Mouse (Mus musculus) heart, adult 2 months (tissue): ENCODE measurements at regions not wholly inside any gene's neighbourhood (a gene's known extent, or its start where the extent isn't known, plus 50 kb on each side); places are given as distances from the start of the nearest gene placed in this dataset.

Experiments
- DNase-seq, 2 experiments: peaks; one replicate each; pipeline ENCODE4 v3.0.0; 2021
- H3K27ac ChIP-seq: fragments of 200-600 bp; 2 replicates; pipeline ENCODE4 v1.8.1; 2022
- H3K27me3 ChIP-seq: fragments of 200-500 bp; 2 replicates; pipeline ENCODE4 v1.6.1; 2012; ENCODE audit warnings: mild to moderate bottlenecking, low read length, inconsistent platforms, mixed read lengths; ENCODE audit not compliant: control insufficient read depth, insufficient read depth
- H3K36me3 ChIP-seq: fragments of 200-500 bp; 2 replicates; pipeline ENCODE4 v1.6.1; 2012; ENCODE audit warnings: low read length, inconsistent platforms; ENCODE audit not compliant: control insufficient read depth, insufficient read depth
- H3K4me1 ChIP-seq: fragments of 200-500 bp; 2 replicates; pipeline ENCODE4 v1.6.1; 2011; ENCODE audit warnings: low read length; ENCODE audit not compliant: control insufficient read depth, insufficient read depth
- H3K4me3 ChIP-seq: fragments of 200-600 bp; 2 replicates; pipeline ENCODE4 v1.8.1; 2022
- H3K79me2 ChIP-seq: fragments of 200-500 bp; replicated peaks from 2 replicates; pipeline ENCODE4 v1.6.1; 2012; ENCODE audit warnings: mild to moderate bottlenecking, inconsistent platforms, low read length, moderate library complexity, mixed read lengths; ENCODE audit not compliant: control insufficient read depth, insufficient read depth
- H3K9ac ChIP-seq: fragments of 200-500 bp; 2 replicates; pipeline ENCODE4 v1.6.1; 2012; ENCODE audit warnings: low read depth, mild to moderate bottlenecking, control low read depth, inconsistent platforms, low read length, mixed read lengths
- CTCF ChIP-seq: fragments of 200-600 bp; IDR thresholded peaks from 2 replicates; pipeline ENCODE4 v1.8.1; 2022; ENCODE audit warnings: antibody characterized with exemption, mild to moderate bottlenecking, moderate library complexity
- EP300 ChIP-seq: fragments of 200-500 bp; IDR thresholded peaks from 2 replicates; pipeline ENCODE4 v1.6.1; 2011; ENCODE audit warnings: low read depth, low read length, control low read depth; ENCODE audit not compliant: insufficient read depth
- POLR2A ChIP-seq: fragments of 200-500 bp; IDR thresholded peaks from 2 replicates; pipeline ENCODE4 v1.6.1; 2011; ENCODE audit warnings: mild to moderate bottlenecking, low read depth, low read length, control low read depth; ENCODE audit not compliant: insufficient read depth
- WGBS: fragments of 180-500 bp; shearing (Covaris S2); methylation state at CpG from one replicate; pipeline ENCODE4 v1.1.7; 2018; 5-methylcytosine and 5-hydroxymethylcytosine counted together
- intact Hi-C: fragments of 180-260 bp; cut with DNase I; formaldehyde crosslinking; loops from one replicate; pipeline ENCODE4 v1.15.1; 2025

- DNase-seq, result no peak
- no peak overlapping the region for H3K9ac ChIP-seq
- no peak for TF ChIP-seq CTCF
- no peak for TF ChIP-seq EP300
- TF ChIP-seq POLR2A, result no peak
These were observed 104.1 kb downstream of the Cxcl12 start for GRCm38 (mm10) chr6:117272227-117272955.

DNA sequence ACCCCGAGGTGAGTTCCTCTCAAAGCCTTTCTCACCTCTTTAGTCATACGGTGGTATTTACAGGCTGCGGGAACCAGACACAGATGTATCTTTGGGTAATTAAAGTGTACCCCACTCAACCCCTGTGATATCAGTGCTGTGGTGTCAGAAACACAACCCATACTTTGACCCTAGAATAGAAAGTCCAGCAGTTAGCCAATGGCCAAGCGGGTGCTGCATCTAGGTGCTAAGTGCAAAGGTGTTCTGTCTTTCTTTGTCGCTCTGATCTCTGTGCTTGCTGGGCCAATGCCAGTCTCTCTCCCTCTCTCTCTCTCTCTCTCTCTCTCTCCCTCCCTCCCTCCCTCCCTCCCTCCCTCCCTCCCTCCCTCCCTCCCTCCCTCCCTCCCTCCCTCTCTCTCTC, 107.6 kb downstream of the Cxcl12 start:
- TF ChIP-seq POLR2A (no peak), CTCF (no peak), EP300 (no peak)
- H3K27ac ChIP-seq, result no peak overlapping the region
- no peak overlapping the region for H3K9ac ChIP-seq
- no peaks in the 10 kb centered on the region for H3K79me2 ChIP-seq
- intact Hi-C loops, result no loop called here
- no peaks in the 10 kb centered on the region for H3K36me3 ChIP-seq
- H3K4me1 ChIP-seq, result peaks cover 10% of the 10 kb centered on the region
- H3K4me3 ChIP-seq, result no peak overlapping the region
- H3K27me3 ChIP-seq, result no peaks in the 10 kb centered on the region
- 77% methylated on average over 5 of the region's 5 CpGs for WGBS
- no peak for DNase-seq

More at GRCm38 (mm10) chr6:117272227-117272955, 104.1 kb downstream of the Cxcl12 start:
- Histone ChIP-seq H3K27ac (no peak overlapping the region), H3K79me2 (no peaks in the 10 kb centered on the region), H3K4me1 (peaks cover 7% of the 10 kb centered on the region), H3K27me3 (no peaks in the 10 kb centered on the region), H3K4me3 (no peak overlapping the region), H3K36me3 (no peaks in the 10 kb centered on the region)
- WGBS, result 53% methylated on average over 9 of the region's 9 CpGs
- intact Hi-C loops, result no loop called here

DNA sequence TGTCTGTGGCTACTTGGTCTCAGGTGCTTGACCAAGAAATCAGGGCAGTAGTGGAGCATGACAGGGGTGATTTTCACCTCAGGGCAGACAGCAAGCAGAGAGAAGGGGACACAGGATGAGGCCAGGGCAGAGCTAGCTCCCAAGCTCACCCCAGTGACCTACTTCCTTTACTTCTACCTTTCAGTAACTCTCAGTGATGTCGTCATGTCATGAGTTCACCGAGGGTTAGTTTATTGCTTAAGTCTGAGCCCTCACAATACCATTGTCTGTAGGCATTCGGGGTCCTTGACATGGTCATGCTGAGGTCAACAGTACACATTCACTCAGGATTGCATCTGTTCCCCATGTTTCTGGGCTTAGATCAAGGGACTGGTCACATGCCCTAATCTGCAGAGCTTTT, 108.5 kb downstream of the Cxcl12 start:
- no peak overlapping the region for H3K9ac ChIP-seq
- H3K79me2 ChIP-seq, result no peaks in the 10 kb centered on the region
- H3K4me1 ChIP-seq, result peaks cover 10% of the 10 kb centered on the region
- intact Hi-C loops, result no loop called here
- no peak overlapping the region for H3K4me3 ChIP-seq
- H3K27me3 ChIP-seq, result no peaks in the 10 kb centered on the region
- no peak for DNase-seq
- no peak overlapping the region for H3K27ac ChIP-seq
- no peaks in the 10 kb centered on the region for H3K36me3 ChIP-seq
- TF ChIP-seq EP300, result no peak
- 71% methylated on average over 3 of the region's 3 CpGs for WGBS

DNA sequence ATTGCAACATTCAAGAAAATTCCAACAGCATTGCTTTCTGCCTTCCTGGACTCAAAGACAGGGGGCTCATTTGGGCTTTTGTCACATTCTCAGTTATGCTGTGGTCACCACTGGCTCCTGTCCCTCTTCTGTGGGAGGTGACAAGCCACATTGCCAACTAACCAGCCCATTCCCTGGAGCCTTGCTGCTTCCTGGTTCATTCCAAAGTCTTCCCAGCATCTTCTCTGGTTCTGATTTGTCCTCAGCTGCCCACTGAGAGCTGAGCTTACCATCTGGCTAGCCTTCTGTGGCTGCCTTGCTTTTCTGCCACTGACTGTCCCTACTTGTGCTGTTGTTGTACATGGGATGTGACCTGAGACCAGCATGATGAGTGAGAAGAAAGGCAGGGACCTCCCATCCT, 111.0 kb downstream of the Cxcl12 start:
- Histone ChIP-seq H3K27me3 (no peaks in the 10 kb centered on the region), H3K36me3 (no peaks in the 10 kb centered on the region), H3K79me2 (no peaks in the 10 kb centered on the region), H3K27ac (no peak overlapping the region), H3K4me3 (no peak overlapping the region), H3K9ac (no peak overlapping the region), H3K4me1 (peaks cover 3% of the 10 kb centered on the region; the same call in 1 of the 2 replicates)
- intact Hi-C loops, result no loop called here
- peak in 1 of 2 experiments; percentile 7 for DNase-seq
- TF ChIP-seq CTCF (peak; percentile 10; the same call in 1 of the 2 replicates), EP300 (no peak)

- no peaks in the 10 kb centered on the region for H3K27me3 ChIP-seq
- no peaks in the 10 kb centered on the region for H3K79me2 ChIP-seq
- no peak overlapping the region for H3K4me3 ChIP-seq
- 45% methylated on average over 14 of the region's 14 CpGs for WGBS
- H3K4me1 ChIP-seq, result peaks cover 3% of the 10 kb centered on the region; the same call in 1 of the 2 replicates
- no peak overlapping the region for H3K27ac ChIP-seq
- intact Hi-C loops, result no loop called here
- TF ChIP-seq POLR2A (no peak), CTCF (no peak), EP300 (no peak)
- no peak for DNase-seq
- no peaks in the 10 kb centered on the region for H3K36me3 ChIP-seq
- no peak overlapping the region for H3K9ac ChIP-seq
These were observed 111.6 kb downstream of the Cxcl12 start for GRCm38 (mm10) chr6:117279786-117280411.

DNA sequence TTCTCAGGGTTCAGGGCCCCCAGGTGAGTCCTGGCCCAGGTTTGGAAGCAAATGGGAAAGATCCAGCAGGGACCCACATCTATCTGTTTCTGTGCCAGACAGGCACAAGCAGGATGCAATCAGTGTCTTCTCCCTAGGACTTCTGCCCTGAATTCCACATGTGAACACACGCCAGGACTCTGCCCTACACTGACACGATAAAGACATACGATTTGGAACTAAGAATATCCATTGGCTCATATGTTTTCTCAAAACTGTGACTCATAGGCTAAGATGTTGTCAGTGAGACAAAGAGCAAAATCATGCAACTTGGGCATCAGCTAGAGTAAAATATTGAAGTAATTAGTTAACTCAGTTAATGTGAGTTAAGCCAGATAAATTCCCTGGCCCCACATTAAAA, 112.6 kb downstream of the Cxcl12 start:
- Histone ChIP-seq H3K79me2 (no peaks in the 10 kb centered on the region), H3K4me3 (no peak overlapping the region), H3K27ac (no peak overlapping the region), H3K9ac (no peak overlapping the region), H3K4me1 (peaks cover 3% of the 10 kb centered on the region; the same call in 1 of the 2 replicates), H3K27me3 (no peaks in the 10 kb centered on the region), H3K36me3 (no peaks in the 10 kb centered on the region)
- 62% methylated on average over 3 of the region's 3 CpGs for WGBS
- TF ChIP-seq CTCF (no peak), EP300 (no peak), POLR2A (no peak)
- no peak for DNase-seq
- intact Hi-C loops, result no loop called here
